Mouse (Mus musculus) left cerebral cortex, adult 11 months (tissue): ENCODE results near the gene Pls3.
"Not testable (repeated sequence)": the region's sequence is repeated elsewhere in the genome, so short reads cannot be mapped to it uniquely, and the experiment has no call there.

Source experiments
- DNase-seq: peaks from one replicate; pipeline ENCODE4 v3.0.0; 2022; ENCODE audit warnings: low spot score

The Pls3 gene

GRCm38 (mm10) chrX:75764794-75765328 is 110.1 kb downstream of the Pls3 start:
- DNase-seq = no peak

- DNase-seq = peak; percentile 42
Measured at GRCm38 (mm10) chrX:75764135-75764793, 110.7 kb downstream of the Pls3 start.

GRCm38 (mm10) chrX:75759461-75759860 is 115.5 kb downstream of the Pls3 start:
- not testable (repeated sequence) for DNase-seq

GRCm38 (mm10) chrX:75759036-75759435 is 115.9 kb downstream of the Pls3 start:
- not testable (repeated sequence) for DNase-seq

- DNase-seq = not testable (repeated sequence)
Measured at GRCm38 (mm10) chrX:75757966-75758365, 117.0 kb downstream of the Pls3 start.

GRCm38 (mm10) chrX:75754531-75754930 is 120.5 kb downstream of the Pls3 start:
- not testable (repeated sequence) for DNase-seq

GRCm38 (mm10) chrX:75750126-75750725 is 124.8 kb downstream of the Pls3 start:
- not testable (repeated sequence) for DNase-seq

- not testable (repeated sequence) for DNase-seq
Measured at GRCm38 (mm10) chrX:75749312-75749711, 125.7 kb downstream of the Pls3 start.

- not testable (repeated sequence) for DNase-seq
Measured at GRCm38 (mm10) chrX:75744466-75744865, 130.5 kb downstream of the Pls3 start.

- not testable (repeated sequence) for DNase-seq
Measured at GRCm38 (mm10) chrX:75739464-75739863, 135.5 kb downstream of the Pls3 start.
